Mouse (Mus musculus) kidney, postnatal 4 days (tissue): ENCODE data around the gene Mvp.

Source experiments
- DNase-seq, 2 experiments: peaks; one replicate each; pipeline ENCODE4 v3.0.0; 2021; ENCODE audit warnings: mixed read lengths in 2 of 2

Mvp gene

GRCm38 (mm10) chr7:126988816-126989215 lies 25.6 kb downstream of the Mvp start:
- DNase-seq: no peak

- peak; percentile 72 to 82 for DNase-seq
Observed at GRCm38 (mm10) chr7:126986319-126986718, 28.1 kb downstream of the Mvp start.

GRCm38 (mm10) chr7:126984667-126985444 lies 29.6 kb downstream of the Mvp start:
- no peak for DNase-seq

GRCm38 (mm10) chr7:126983113-126983512 lies 31.3 kb downstream of the Mvp start:
- DNase-seq: no peak

- DNase-seq: no peak
Observed at GRCm38 (mm10) chr7:126982054-126982453, 32.4 kb downstream of the Mvp start.

- DNase-seq: no peak
Observed at GRCm38 (mm10) chr7:126981601-126982000, 32.8 kb downstream of the Mvp start.

GRCm38 (mm10) chr7:126978841-126979240 lies 35.6 kb downstream of the Mvp start:
- no peak for DNase-seq

- no peak for DNase-seq
Observed at GRCm38 (mm10) chr7:126976878-126977459, 37.5 kb downstream of the Mvp start.

GRCm38 (mm10) chr7:126975950-126976866 lies 38.2 kb downstream of the Mvp start, which contains the start of gene Cdiptos:
TSS of gene Cdiptos (minus strand) at chr7:126976098.
- peak; percentile 99 for DNase-seq

- DNase-seq: no peak
Observed at GRCm38 (mm10) chr7:126975893-126975949, 38.7 kb downstream of the Mvp start, which contains the start of gene Cdipt. TSS of gene Cdipt (plus strand) at chr7:126975914.

- DNase-seq: no peak
Observed at GRCm38 (mm10) chr7:126975493-126975892, 38.9 kb downstream of the Mvp start.

GRCm38 (mm10) chr7:126967361-126967760 lies 47.1 kb downstream of the Mvp start:
- DNase-seq: no peak

GRCm38 (mm10) chr7:126965568-126965967 lies 48.9 kb downstream of the Mvp start:
- DNase-seq: no peak

- DNase-seq: peak; percentile 72 to 78
Observed at GRCm38 (mm10) chr7:126963548-126964286, 50.7 kb downstream of the Mvp start.

- DNase-seq: no peak
Observed at GRCm38 (mm10) chr7:126961965-126962364, 52.5 kb downstream of the Mvp start.

GRCm38 (mm10) chr7:126961095-126961494 lies 53.3 kb downstream of the Mvp start:
- no peak for DNase-seq

- no peak for DNase-seq
Observed at GRCm38 (mm10) chr7:126959780-126960179, 54.6 kb downstream of the Mvp start.

- DNase-seq: no peak
Observed at GRCm38 (mm10) chr7:126955125-126955524, 59.3 kb downstream of the Mvp start.

- DNase-seq: no peak
Observed at GRCm38 (mm10) chr7:126952646-126953045, 61.8 kb downstream of the Mvp start.

- no peak for DNase-seq
Observed at GRCm38 (mm10) chr7:126951741-126952140, 62.7 kb downstream of the Mvp start.

GRCm38 (mm10) chr7:126950647-126951615 lies 63.5 kb downstream of the Mvp start:
- DNase-seq: no peak
